Mouse (Mus musculus) forebrain, postnatal 0 days (tissue): ENCODE measurements around the gene Robo1. TPM values are rescaled to one million over a fixed set of nuclear protein-coding genes. Genes with fewer than 3 reads are reported as not detected.
A peak's percentile ranks its signal among the peaks of the same experiment; 100 is the strongest.

ENCODE experiments used
- ATAC-seq: fragments of 200-750 bp; cut with Nextera tagmentation; 2 replicates; pipeline ENCODE4 v1.8.0; 2017; ENCODE audit warnings: mild to moderate bottlenecking, moderate library complexity
- DNase-seq: peaks from one replicate; pipeline ENCODE4 v3.0.0-alpha.2; 2015
- H3K27ac ChIP-seq: fragments of 300-500 bp; sonication (generic); 2 replicates; pipeline ENCODE4 v1.5.1; 2014; ENCODE audit warnings: low read depth, mild to moderate bottlenecking, antibody characterized with exemption, low read length, moderate library complexity, mixed read lengths
- H3K27me3 ChIP-seq: fragments of 300-500 bp; sonication (generic); 2 replicates; pipeline ENCODE4 v1.6.1; 2014; ENCODE audit warnings: mild to moderate bottlenecking, low read length, mixed read lengths; ENCODE audit not compliant: insufficient read depth
- H3K36me3 ChIP-seq: fragments of 300-500 bp; sonication (generic); 2 replicates; pipeline ENCODE4 v1.6.1; 2014; ENCODE audit warnings: mild to moderate bottlenecking, moderate library complexity; ENCODE audit not compliant: insufficient read depth
- H3K4me1 ChIP-seq: fragments of 300-500 bp; sonication (generic); 2 replicates; pipeline ENCODE4 v1.6.1; 2014; ENCODE audit warnings: antibody characterized with exemption; ENCODE audit not compliant: insufficient read depth
- H3K4me2 ChIP-seq: fragments of 300-500 bp; sonication (generic); 2 replicates; pipeline ENCODE4 v1.6.1; 2014; ENCODE audit warnings: low read depth, mild to moderate bottlenecking, moderate library complexity
- H3K4me3 ChIP-seq: fragments of 300-500 bp; sonication (generic); 2 replicates; pipeline ENCODE4 v1.5.1; 2014; ENCODE audit warnings: low read depth, low read length, mixed read lengths
- H3K9ac ChIP-seq: fragments of 300-500 bp; sonication (generic); 2 replicates; pipeline ENCODE4 v1.6.1; 2014; ENCODE audit warnings: mild to moderate bottlenecking
- H3K9me3 ChIP-seq: fragments of 300-500 bp; sonication (generic); 2 replicates; pipeline ENCODE4 v1.6.1; 2016; ENCODE audit warnings: low read length
- CTCF ChIP-seq: sonication (generic); IDR thresholded peaks from 2 replicates; pipeline ENCODE4 v1.5.1; 2016; ENCODE audit warnings: antibody characterized with exemption, control low read depth, low read depth
- WGBS: fragments of 180-500 bp; shearing (Covaris S2); extraction: QIAGEN DNeasy Blood & Tissue Kit; methylation state at CpG from one replicate; pipeline ENCODE4 v1.1.7; 2014; 5-methylcytosine and 5-hydroxymethylcytosine counted together
- polyA plus RNA-seq: library from polyadenylated mRNA; unstranded; fragments of >200 nt; fragmentation: Nextera tagmentation; extraction: Ambion mirVana; gene quantifications from 2 replicates; pipeline ENCODE4 v1.2.1, GENCODE M21; 2015
- total RNA-seq: library from RNA; depleted of rRNA; stranded (reverse); fragments of >200 nt; gene quantifications from 2 replicates; pipeline ENCODE4 v1.2.3, GENCODE M21; 2014

Robo1 gene
- total and polyA plus RNA-seq, 2 experiments from 2014 or later = 29.0 to 129 TPM

GRCm38 (mm10) chr16:72795379-72795712 lies 487.2 kb downstream of the Robo1 start:
- no peaks in the 10 kb centered on the region for H3K36me3 ChIP-seq
- no peaks in the 10 kb centered on the region for H3K27me3 ChIP-seq
- DNase-seq = no peak
- peaks cover 9% of the 10 kb centered on the region; the same call in 1 of the 2 replicates for H3K4me1 ChIP-seq
- ATAC-seq = peak; percentile 59
- no peak overlapping the region for H3K4me2 ChIP-seq
- no peak overlapping the region for H3K4me3 ChIP-seq
- H3K9ac ChIP-seq = no peak overlapping the region
- 36% methylated on average over 1 of the region's 1 CpGs for WGBS
- H3K27ac ChIP-seq = peak overlapping the region; percentile 60
- no peak for TF ChIP-seq CTCF
- H3K9me3 ChIP-seq = no peaks in the 10 kb centered on the region

- Histone ChIP-seq H3K27ac (no peak overlapping the region), H3K36me3 (no peaks in the 10 kb centered on the region), H3K9me3 (no peaks in the 10 kb centered on the region), H3K9ac (no peak overlapping the region), H3K4me1 (peaks cover 9% of the 10 kb centered on the region; the same call in 1 of the 2 replicates), H3K4me3 (no peak overlapping the region), H3K27me3 (no peaks in the 10 kb centered on the region), H3K4me2 (no peak overlapping the region)
- TF ChIP-seq CTCF = no peak
- 77% methylated on average over 12 of the region's 12 CpGs for WGBS
- DNase-seq (no peak), ATAC-seq (peak; percentile 52; the same call in 1 of the 2 replicates)
Measured at GRCm38 (mm10) chr16:72798405-72798949, 490.4 kb downstream of the Robo1 start.

GRCm38 (mm10) chr16:72800121-72800749 lies 492.1 kb downstream of the Robo1 start:
- DNase-seq (no peak), ATAC-seq (no peak)
- H3K27me3 ChIP-seq = no peaks in the 10 kb centered on the region
- H3K36me3 ChIP-seq = no peaks in the 10 kb centered on the region
- no peaks in the 10 kb centered on the region for H3K9me3 ChIP-seq
- no peak for TF ChIP-seq CTCF
- H3K4me2 ChIP-seq = no peak overlapping the region
- H3K27ac ChIP-seq = no peak overlapping the region
- H3K4me1 ChIP-seq = no peaks in the 10 kb centered on the region
- WGBS = 57% methylated on average over 15 of the region's 15 CpGs
- no peak overlapping the region for H3K4me3 ChIP-seq
- no peak overlapping the region for H3K9ac ChIP-seq

- WGBS = 87% methylated on average over 6 of the region's 6 CpGs
- Histone ChIP-seq H3K9ac (no peak overlapping the region), H3K36me3 (no peaks in the 10 kb centered on the region), H3K9me3 (no peaks in the 10 kb centered on the region), H3K4me1 (no peaks in the 10 kb centered on the region), H3K4me3 (no peak overlapping the region), H3K27me3 (no peaks in the 10 kb centered on the region), H3K4me2 (no peak overlapping the region), H3K27ac (no peak overlapping the region)
- no peak for TF ChIP-seq CTCF
- ATAC-seq (no peak), DNase-seq (no peak)
Measured at GRCm38 (mm10) chr16:72800788-72801187, 492.7 kb downstream of the Robo1 start.

- H3K4me2 ChIP-seq = no peak overlapping the region
- no peak for TF ChIP-seq CTCF
- 68% methylated on average over 10 of the region's 10 CpGs for WGBS
- H3K9me3 ChIP-seq = no peaks in the 10 kb centered on the region
- no peak overlapping the region for H3K9ac ChIP-seq
- peaks cover 5% of the 10 kb centered on the region; the same call in 1 of the 2 replicates for H3K4me1 ChIP-seq
- H3K36me3 ChIP-seq = no peaks in the 10 kb centered on the region
- H3K27ac ChIP-seq = no peak overlapping the region
- ATAC-seq = no peak
- DNase-seq = no peak
- H3K27me3 ChIP-seq = no peaks in the 10 kb centered on the region
- H3K4me3 ChIP-seq = no peak overlapping the region
Measured at GRCm38 (mm10) chr16:72808351-72808750, 500.2 kb downstream of the Robo1 start.

GRCm38 (mm10) chr16:72810942-72811341 lies 502.8 kb downstream of the Robo1 start:
- Histone ChIP-seq H3K27ac (no peak overlapping the region), H3K27me3 (no peaks in the 10 kb centered on the region), H3K9ac (no peak overlapping the region), H3K9me3 (no peaks in the 10 kb centered on the region), H3K4me1 (peaks cover 5% of the 10 kb centered on the region; the same call in 1 of the 2 replicates), H3K36me3 (no peaks in the 10 kb centered on the region), H3K4me2 (no peak overlapping the region), H3K4me3 (no peak overlapping the region)
- 42% methylated on average over 3 of the region's 3 CpGs for WGBS
- DNase-seq (no peak), ATAC-seq (peak; percentile 64)
- no peak for TF ChIP-seq CTCF

GRCm38 (mm10) chr16:72811494-72811893 lies 503.4 kb downstream of the Robo1 start:
- WGBS = 19% methylated on average over 5 of the region's 5 CpGs
- no peak overlapping the region for H3K9ac ChIP-seq
- no peak for TF ChIP-seq CTCF
- DNase-seq (no peak), ATAC-seq (peak; percentile 20; the same call in 1 of the 2 replicates)
- H3K9me3 ChIP-seq = no peaks in the 10 kb centered on the region
- H3K36me3 ChIP-seq = no peaks in the 10 kb centered on the region
- H3K4me3 ChIP-seq = no peak overlapping the region
- H3K4me1 ChIP-seq = peaks cover 5% of the 10 kb centered on the region; the same call in 1 of the 2 replicates
- 0 out of 2 replicates have a peak overlapping the region, but pooled peaks have one; percentile 16 for H3K27ac ChIP-seq
- no peaks in the 10 kb centered on the region for H3K27me3 ChIP-seq
- no peak overlapping the region; the same call in 1 of the 2 replicates for H3K4me2 ChIP-seq
